In the genomic region with DNA sequence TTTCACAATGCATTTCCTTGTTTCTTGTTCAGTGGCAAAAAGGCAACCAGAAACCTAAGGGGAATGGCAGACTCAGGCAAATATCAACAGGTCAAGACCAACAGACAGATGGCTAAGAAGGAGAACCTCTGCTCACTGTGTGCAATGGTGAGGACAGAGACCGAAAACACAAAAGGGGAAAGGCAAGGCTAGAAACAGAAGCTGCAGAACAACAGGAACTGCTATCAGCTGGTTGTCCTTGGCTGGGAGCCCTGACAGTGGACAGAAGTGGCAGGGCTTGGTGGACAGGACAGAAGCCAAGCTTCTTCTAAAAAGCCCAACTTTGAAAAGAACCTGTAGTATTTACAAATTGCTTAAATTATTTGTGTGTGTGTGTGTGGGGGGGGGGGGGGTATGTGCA, we compare ENCODE assay signal across 8 mouse cellular contexts. TPM values are rescaled to one million over a fixed set of nuclear protein-coding genes. Genes with fewer than 3 reads are reported as not detected.
A peak's percentile ranks its signal among the peaks of the same experiment; 100 is the strongest.
DNase-seq lines count a peak whose midpoint lies in the region.
"Had no signal": no experiment of that assay in that cellular context is flagged by ENCODE, and none has a peak within 500 bp of the region (broad histone marks: within the 10 kb centered on the region; RNA-seq: fewer than 3 reads in every experiment).

No protein-coding gene starts in this region.

- DNase-seq in kidney, adult 9 months = peak; percentile 24
- DNase-seq in kidney, adult 11 months = no peak
- peak; percentile 83 for DNase-seq in adipocyte (ENCODE audit: low spot score)
- peak; percentile 68 to 78 for DNase-seq in adrenal gland, postnatal 36 days
- DNase-seq in kidney, postnatal 25 days = peak; percentile 65 to 79
- DNase-seq in retina, postnatal 1 day = no peak
- DNase-seq in right cerebral cortex, adult 18-20 months = no peak
- DNase-seq: thymus, postnatal 36 days had no signal

RNA-seq across cellular contexts. Expression of gene Calml4, which starts 36.6 kb away (rescaled TPM):
- 10 to 100 TPM in 1 of 2 experiments, 1 to 10 TPM in 1; 7.9 to 10.6 TPM for total RNA-seq in adrenal gland, postnatal 36 days (2021)

RNA-seq across cellular contexts. Expression of gene Cln6, which starts 55.9 kb away (rescaled TPM):
- total RNA-seq in adrenal gland, postnatal 36 days (2021) = 10 to 100 TPM; 12.3 to 20.2 TPM

Comparison
In these comparisons a context has a peak if more than half of its experiments do, and no peak if none do; other contexts are left out.
1. DNase-seq: peak in kidney, adult 9 months (single experiment), adipocyte (single experiment), adrenal gland, postnatal 36 days (2 of 2) and kidney, postnatal 25 days (2 of 2); none in kidney, adult 11 months (single experiment), retina, postnatal 1 day (single experiment) and right cerebral cortex, adult 18-20 months (single experiment).